27 mouse cellular contexts compared by ENCODE assay signal in the genomic region with DNA sequence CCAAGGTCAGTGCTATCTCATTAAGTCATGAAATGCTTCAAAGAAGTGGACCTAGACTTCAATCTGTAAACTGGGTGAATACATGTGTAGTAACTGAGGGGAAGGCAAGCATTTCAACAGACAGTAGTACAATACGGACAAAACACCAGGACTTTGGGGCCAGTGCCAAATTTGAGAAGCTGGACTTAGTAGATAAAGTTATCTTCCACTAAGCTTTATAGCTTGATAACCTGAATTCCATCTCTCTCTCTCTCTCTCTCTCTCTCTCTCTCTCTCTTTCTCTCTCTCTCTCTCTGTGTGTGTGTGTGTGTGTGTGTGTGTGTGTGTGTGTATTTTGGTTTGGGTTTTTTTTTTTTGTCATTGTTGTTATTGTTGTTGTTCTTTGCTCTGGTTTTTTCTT. TPM values are rescaled to one million over a fixed set of nuclear protein-coding genes. Genes with fewer than 3 reads are reported as not detected.
DNase-seq lines count a peak whose midpoint lies in the region; ATAC-seq and TF ChIP-seq lines count a peak whose summit lies in the region.
"Had no signal": no experiment of that assay in that cellular context is flagged by ENCODE, and none has a peak within 500 bp of the region (broad histone marks: within the 10 kb centered on the region; RNA-seq: fewer than 3 reads in every experiment).

No protein-coding gene starts in this region.

- H3K4me2 ChIP-seq in liver, embryonic 16.5 days (ENCODE audit: low read depth, low read length) = peak overlapping the region; percentile 59
- no peak overlapping the region for H3K4me2 ChIP-seq in intestine, embryonic 15.5 days (replicated peaks)
- H3K4me2 ChIP-seq: embryonic facial prominence, embryonic 12.5 days; forebrain, embryonic 15.5 days; hindbrain, embryonic 14.5 days; limb, embryonic 13.5 days; neural tube, embryonic 13.5 days had no signal

- TF ChIP-seq RAD21 in MEL (IDR thresholded peaks at IDR 0.05; ENCODE audit: low read depth, low read length) = no peak

- peak; percentile 88 to 89 for TF ChIP-seq EP300 in MEL (IDR thresholded peaks at IDR 0.05; ENCODE audit: low read depth in 1 of 2, low read length in 2 of 2)

- no peak for TF ChIP-seq POLR2A in MEL (IDR thresholded peaks at IDR 0.05; ENCODE audit: control insufficient read depth in 1 of 2, insufficient read depth in 1 of 2, low read depth in 1 of 2, low read length in 2 of 2, poor library complexity in 1 of 2)
- no peak for TF ChIP-seq POLR2A in liver, adult 2 months (IDR thresholded peaks at IDR 0.05; ENCODE audit: extremely low read depth, insufficient read depth, low read length)

- H3K4me1 ChIP-seq in MEL (ENCODE audit: control insufficient read depth in 1 of 2, insufficient read depth in 2 of 2, low read length in 2 of 2) = peaks cover 26 to 32% of the 10 kb centered on the region in 2 experiments
- peaks cover 16% of the 10 kb centered on the region for H3K4me1 ChIP-seq in liver, adult 2 months (ENCODE audit: control insufficient read depth, insufficient read depth, low read length)
- H3K4me1 ChIP-seq in liver, embryonic 16.5 days (ENCODE audit: control insufficient read depth, low read depth, low read length) = peaks cover 46% of the 10 kb centered on the region
- H3K4me1 ChIP-seq in intestine, embryonic 15.5 days (replicated peaks) = no peaks in the 10 kb centered on the region

- no peaks in the 10 kb centered on the region for H3K27me3 ChIP-seq in MEL (ENCODE audit: control insufficient read depth in 1 of 2, insufficient read depth in 2 of 2, low read length in 2 of 2)
- H3K27me3 ChIP-seq in liver, adult 2 months (ENCODE audit: control insufficient read depth, insufficient read depth, low read length) = no peaks in the 10 kb centered on the region
- no peaks in the 10 kb centered on the region for H3K27me3 ChIP-seq in liver, embryonic 16.5 days (ENCODE audit: control insufficient read depth, insufficient read depth, low read depth, low read length)
- H3K27me3 ChIP-seq in intestine, embryonic 15.5 days (replicated peaks) = no peaks in the 10 kb centered on the region
- H3K27me3 ChIP-seq: embryonic facial prominence, embryonic 12.5 days; forebrain, embryonic 15.5 days; limb, embryonic 13.5 days; neural tube, embryonic 13.5 days had no signal

- peaks cover 7% of the 10 kb centered on the region for H3K79me2 ChIP-seq in MEL (ENCODE audit: control insufficient read depth, insufficient read depth, low read length, poor library complexity)
- 0 out of 2 replicates have a peak, but pooled peaks cover 3% of the 10 kb centered on the region for H3K79me2 ChIP-seq in liver, adult 2 months (ENCODE audit: control insufficient read depth, insufficient read depth, low read length)

- no peak for TF ChIP-seq CTCF in MEL (IDR thresholded peaks at IDR 0.05 in 2 of 3, conservative IDR thresholded peaks at IDR 0.05 in 1 of 3; ENCODE audit: control insufficient read depth in 1 of 3, insufficient read depth in 1 of 3, low read depth in 2 of 3, low read length in 3 of 3, poor library complexity in 1 of 3, severe bottlenecking in 1 of 3)
- no peak for TF ChIP-seq CTCF in liver, adult 2 months (IDR thresholded peaks at IDR 0.05; ENCODE audit: low read depth, low read length)

- peaks cover 0 to 43% of the 10 kb centered on the region in 2 experiments; a peak in 2 of 4 replicates for H3K36me3 ChIP-seq in MEL (ENCODE audit: control insufficient read depth in 1 of 2, insufficient read depth in 2 of 2, low read length in 2 of 2)
- H3K36me3 ChIP-seq in liver, adult 2 months (ENCODE audit: control insufficient read depth, insufficient read depth, low read length) = peaks cover 5% of the 10 kb centered on the region; the same call in 1 of the 2 replicates
- H3K36me3 ChIP-seq in liver, embryonic 16.5 days (ENCODE audit: control insufficient read depth, insufficient read depth) = no peaks in the 10 kb centered on the region
- H3K36me3 ChIP-seq in intestine, embryonic 15.5 days = no peaks in the 10 kb centered on the region
- H3K36me3 ChIP-seq: embryonic facial prominence, embryonic 12.5 days; forebrain, embryonic 15.5 days had no signal

- H3K9ac ChIP-seq in MEL (ENCODE audit: control insufficient read depth, low read depth, low read length, poor library complexity, severe bottlenecking) = no peak overlapping the region
- no peak overlapping the region for H3K9ac ChIP-seq in liver, adult 2 months (ENCODE audit: low read depth, low read length)
- H3K9ac ChIP-seq in liver, embryonic 16.5 days (ENCODE audit: low read depth, low read length) = no peak overlapping the region
- no peak overlapping the region for H3K9ac ChIP-seq in intestine, embryonic 15.5 days
- H3K9ac ChIP-seq: embryonic facial prominence, embryonic 12.5 days; forebrain, embryonic 15.5 days; hindbrain, embryonic 14.5 days; limb, embryonic 13.5 days; neural tube, embryonic 13.5 days had no signal

- H3K9me3 ChIP-seq in MEL (replicated peaks; ENCODE audit: insufficient read depth, low read length) = no peaks in the 10 kb centered on the region
- no peaks in the 10 kb centered on the region for H3K9me3 ChIP-seq in liver, embryonic 16.5 days (replicated peaks; ENCODE audit: control insufficient read depth, low read length)
- no peaks in the 10 kb centered on the region for H3K9me3 ChIP-seq in intestine, embryonic 15.5 days
- H3K9me3 ChIP-seq: embryonic facial prominence, embryonic 12.5 days; forebrain, embryonic 15.5 days; limb, embryonic 13.5 days; midbrain, embryonic 10.5 days; neural tube, embryonic 13.5 days had no signal

- peak overlapping the region; percentile 53 for H3K27ac ChIP-seq in MEL (ENCODE audit: control insufficient read depth, low read depth, low read length)
- no peak overlapping the region; the same call in 1 of the 2 replicates for H3K27ac ChIP-seq in liver, adult 2 months (replicated peaks; ENCODE audit: insufficient read depth, low read depth, low read length)
- peak overlapping the region; percentile 68 for H3K27ac ChIP-seq in liver, embryonic 16.5 days (ENCODE audit: low read length)
- no peak overlapping the region for H3K27ac ChIP-seq in intestine, embryonic 15.5 days
- H3K27ac ChIP-seq: embryonic facial prominence, embryonic 12.5 days; forebrain, embryonic 15.5 days; hindbrain, embryonic 14.5 days; limb, embryonic 13.5 days; midbrain, embryonic 10.5 days; neural tube, embryonic 13.5 days had no signal

- DNase-seq in MEL (ENCODE audit: low read depth, low spot score) = peak; percentile 81
- peak; percentile 72 for DNase-seq in c-Kit-positive CD71-positive TER-119-negative erythroid progenitor cells, embryonic 14.5 days (ENCODE audit: low read depth)
- peak; percentile 78 for DNase-seq in liver, adult 2 months (ENCODE audit: extremely low read depth, low read depth, low spot score)
- DNase-seq in retina, postnatal 1 day = no peak
- no peak for DNase-seq in urinary bladder, adult 2 months (ENCODE audit: low spot score)
- no peak for DNase-seq in frontal cortex, postnatal 36 days (ENCODE audit: low spot score in 2 of 2)
- DNase-seq: adrenal gland, postnatal 36 days; cerebellum, adult 2 months; cerebellum, postnatal 25 days; gastrocnemius, postnatal 25 days; heart, adult 2 months; heart, postnatal 4 days; kidney, postnatal 36 days; layer of hippocampus, postnatal 36 days; lung, postnatal 4 days; right cerebral cortex, postnatal 4 days had no signal

- 13% methylated on average over 1 of the region's 1 CpGs for WGBS in liver, adult 2 months
- WGBS in liver, embryonic 16.5 days (ENCODE audit: insufficient replicate concordance) = 0% methylated on average over 1 of the region's 1 CpGs
- 66% methylated on average over 1 of the region's 1 CpGs for WGBS in intestine, embryonic 15.5 days

- ATAC-seq in liver, embryonic 16.5 days (ENCODE audit: low read depth) = no peak
- ATAC-seq in intestine, embryonic 15.5 days = no peak
- ATAC-seq: forebrain, embryonic 15.5 days; intestine, postnatal 0 days; midbrain, embryonic 16.5 days had no signal

- H3K4me3 ChIP-seq in MEL (ENCODE audit: control insufficient read depth in 1 of 2, insufficient read depth in 1 of 2, low read depth in 2 of 2, low read length in 2 of 2) = no peak overlapping the region
- H3K4me3 ChIP-seq in liver, adult 2 months (ENCODE audit: insufficient read depth, low read depth, low read length) = no peak overlapping the region
- 0 out of 2 replicates have a peak overlapping the region, but pooled peaks have one; percentile 21 for H3K4me3 ChIP-seq in liver, embryonic 16.5 days (ENCODE audit: low read depth, low read length)
- no peak overlapping the region for H3K4me3 ChIP-seq in intestine, embryonic 15.5 days (replicated peaks)
- H3K4me3 ChIP-seq: embryonic facial prominence, embryonic 12.5 days; forebrain, embryonic 15.5 days; heart, adult 2 months; limb, embryonic 13.5 days; midbrain, embryonic 10.5 days; myocyte; neural tube, embryonic 13.5 days had no signal

TF ChIP-seq in MEL, 35 proteins besides CTCF, POLR2A, EP300 and RAD21 (continues in another document):
- TF ChIP-seq MEF2A (IDR thresholded peaks at IDR 0.05; ENCODE audit: extremely low read depth, insufficient replicate concordance, low read depth, low read length, poor library complexity, severe bottlenecking) (peak; percentile 43; the same call in 1 of the 2 replicates), SMC3 (IDR thresholded peaks at IDR 0.05; ENCODE audit: low read depth, low read length) (no peak), E2F4 (IDR thresholded peaks at IDR 0.05; ENCODE audit: borderline replicate concordance, low read depth, low read length) (no peak), UBTF (IDR thresholded peaks at IDR 0.05; ENCODE audit: borderline replicate concordance, insufficient read depth, low read depth, low read length) (no peak), ELF1 (IDR thresholded peaks at IDR 0.05; ENCODE audit: low read depth, low read length) (no peak)

RNA-seq across cellular contexts. Expression of gene Ngly1, which starts 4.0 kb away (rescaled TPM):
- 17.9 and 26.7 TPM in 2 replicates for total RNA-seq in MEL (2012; rRNA removed)
- 10 to 100 TPM in 1 of 2 experiments, not detected in 1; 28.7 TPM for polyA plus RNA-seq in MEL (2012; ENCODE audit: insufficient read depth in 1 of 2, insufficient read length in 2 of 2, low read depth in 1 of 2, low replicate concordance in 2 of 2, missing spikeins in 1 of 2)
- 44.5 and 47.1 TPM in 2 replicates for total RNA-seq in liver, adult 2 months (2014; rRNA removed)
- 25.4 and 47.6 TPM in 2 replicates for polyA plus RNA-seq in liver, adult 2 months (2012; rRNA removed)
- polyA plus RNA-seq in liver, embryonic 16.5 days (2015; fragmentation: Nextera tagmentation; extraction: Ambion mirVana) = 17.8 and 21.5 TPM in 2 replicates
- polyA plus RNA-seq in urinary bladder, adult 2 months (2012; rRNA removed) = 26.2 and 26.6 TPM in 2 replicates
- polyA plus RNA-seq in intestine, embryonic 15.5 days (2015; fragmentation: Nextera tagmentation; extraction: Ambion mirVana) = 34.1 and 36.7 TPM in 2 replicates

RNA-seq across cellular contexts. Expression of gene Oxsm, which starts 4.5 kb away (rescaled TPM):
- total RNA-seq in MEL (2012; rRNA removed) = 5.4 and 6.4 TPM in 2 replicates
- 1 to 10 TPM in 1 of 2 experiments, not detected in 1; 8.9 TPM for polyA plus RNA-seq in MEL (2012; ENCODE audit: insufficient read depth in 1 of 2, insufficient read length in 2 of 2, low read depth in 1 of 2, low replicate concordance in 2 of 2, missing spikeins in 1 of 2)
- total RNA-seq in liver, adult 2 months (2014; rRNA removed) = 19.6 and 22.1 TPM in 2 replicates
- 13.3 and 16.7 TPM in 2 replicates for polyA plus RNA-seq in liver, adult 2 months (2012; rRNA removed)
- 2.6 and 2.8 TPM in 2 replicates for polyA plus RNA-seq in liver, embryonic 16.5 days (2015; fragmentation: Nextera tagmentation; extraction: Ambion mirVana)
- polyA plus RNA-seq in urinary bladder, adult 2 months (2012; rRNA removed) = 7.4 and 8.0 TPM in 2 replicates
- polyA plus RNA-seq in intestine, embryonic 15.5 days (2015; fragmentation: Nextera tagmentation; extraction: Ambion mirVana) = 3.7 TPM in 2 replicates

Comparison
In these comparisons a context has a peak if more than half of its experiments do, and no peak if none do; other contexts are left out.
1. H3K27ac ChIP-seq: peak in MEL (single experiment) and liver, embryonic 16.5 days (single experiment); none in liver, adult 2 months (single experiment) and intestine, embryonic 15.5 days (single experiment).
2. DNase-seq: peak in MEL (single experiment), c-Kit-positive CD71-positive TER-119-negative erythroid progenitor cells, embryonic 14.5 days (single experiment) and liver, adult 2 months (single experiment); none in retina, postnatal 1 day (single experiment), urinary bladder, adult 2 months (single experiment) and frontal cortex, postnatal 36 days (0 of 2).